Mouse (Mus musculus): ENCODE measurements around the gene Bcl11a. TPM values are rescaled to one million over a fixed set of nuclear protein-coding genes. Genes with fewer than 3 reads are reported as not detected.

Gene Bcl11a
- total and polyA plus RNA-seq, 3 experiments, result 25.4 to 93.2 (median 53.5) TPM

DNA sequence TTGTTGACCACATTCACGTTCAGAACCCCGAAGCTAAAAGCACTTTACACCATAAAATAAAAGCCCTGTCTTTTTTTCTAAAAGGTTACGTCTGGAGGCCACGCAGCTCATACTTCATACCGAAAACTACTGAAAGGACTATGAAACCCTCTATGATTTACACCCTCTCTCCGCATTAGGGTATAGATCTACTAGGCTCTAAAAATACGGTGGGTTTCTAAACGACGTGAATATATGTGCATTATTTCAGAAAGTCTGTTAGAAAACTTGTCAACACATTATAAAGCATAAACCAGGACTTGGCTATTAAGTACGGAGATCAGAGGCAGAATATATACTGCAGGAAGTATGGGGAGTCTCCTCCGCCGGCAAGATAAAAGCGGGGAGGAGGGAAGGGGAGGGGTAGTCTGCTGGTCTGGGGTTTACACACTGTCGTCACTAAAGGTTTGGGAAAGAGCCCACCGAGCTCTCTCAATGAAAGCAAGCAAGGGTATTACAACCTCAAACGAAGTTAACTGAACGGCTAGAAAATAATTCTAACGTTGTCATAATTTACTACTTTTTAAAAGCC, 3.8 kb upstream of the Bcl11a start:
- Histone ChIP-seq H3K9me3 (replicated peaks) (no peaks in the 10 kb centered on the region), H3K4me1 (ENCODE audit: insufficient read depth, low read depth, low read length) (peaks cover 12% of the 10 kb centered on the region), H3K27me3 (ENCODE audit: insufficient read depth, low read length) (peaks cover 3% of the 10 kb centered on the region; the same call in 1 of the 2 replicates), H3K4me3 (ENCODE audit: low read depth, low read length) (peak overlapping the region; percentile 44; the same call in 1 of the 2 replicates), H3K36me3 (replicated peaks) (no peaks in the 10 kb centered on the region)
- no peak for DNase-seq (ENCODE audit: low spot score)
- TF ChIP-seq TAL1 (conservative IDR thresholded peaks at IDR 0.05; ENCODE audit: low read depth, low read length), result no peak
- no peak for TF ChIP-seq GATA1 (IDR thresholded peaks at IDR 0.05; ENCODE audit: borderline replicate concordance, low read length)
- no peak for TF ChIP-seq GATA2 (IDR thresholded peaks at IDR 0.05; ENCODE audit: borderline replicate concordance, low read depth, low read length)
- no peak for TF ChIP-seq POLR2AphosphoS5 (IDR thresholded peaks at IDR 0.05; ENCODE audit: insufficient replicate concordance, low read depth, low read length)
- TF ChIP-seq CTCF (IDR thresholded peaks at IDR 0.05; ENCODE audit: low read depth, low read length), result no peak
- ATAC-seq (ENCODE audit: extremely low read depth, insufficient number of reproducible peaks, low FRiP score, poor library complexity, severe bottlenecking), result no peak

GRCm38 (mm10) chr11:24074634-24075104, 3.2 kb upstream of the Bcl11a start, which contains the start of gene A830031A19Rik:
TSS of gene A830031A19Rik (minus strand) at chr11:24075054.
- ATAC-seq (ENCODE audit: extremely low read depth, insufficient number of reproducible peaks, low FRiP score, poor library complexity, severe bottlenecking), result no peak
- TF ChIP-seq CTCF (IDR thresholded peaks at IDR 0.05; ENCODE audit: low read depth, low read length) (no peak), TAL1 (conservative IDR thresholded peaks at IDR 0.05; ENCODE audit: low read depth, low read length) (no peak), POLR2AphosphoS5 (IDR thresholded peaks at IDR 0.05; ENCODE audit: insufficient replicate concordance, low read depth, low read length) (no peak), GATA2 (IDR thresholded peaks at IDR 0.05; ENCODE audit: borderline replicate concordance, low read depth, low read length) (no peak), GATA1 (IDR thresholded peaks at IDR 0.05; ENCODE audit: borderline replicate concordance, low read length) (no peak)
- H3K36me3 ChIP-seq (replicated peaks), result peaks cover 2% of the 10 kb centered on the region
- no peak for DNase-seq (ENCODE audit: low spot score)
- H3K27me3 ChIP-seq (ENCODE audit: insufficient read depth, low read length), result peaks cover 3% of the 10 kb centered on the region; the same call in 1 of the 2 replicates
- peak within 1 kb of the TSS; percentile 76 for H3K4me3 ChIP-seq (ENCODE audit: low read depth, low read length)
- H3K9me3 ChIP-seq (replicated peaks), result no peaks in the 10 kb centered on the region
- H3K4me1 ChIP-seq (ENCODE audit: insufficient read depth, low read depth, low read length), result peaks cover 12% of the 10 kb centered on the region

DNA sequence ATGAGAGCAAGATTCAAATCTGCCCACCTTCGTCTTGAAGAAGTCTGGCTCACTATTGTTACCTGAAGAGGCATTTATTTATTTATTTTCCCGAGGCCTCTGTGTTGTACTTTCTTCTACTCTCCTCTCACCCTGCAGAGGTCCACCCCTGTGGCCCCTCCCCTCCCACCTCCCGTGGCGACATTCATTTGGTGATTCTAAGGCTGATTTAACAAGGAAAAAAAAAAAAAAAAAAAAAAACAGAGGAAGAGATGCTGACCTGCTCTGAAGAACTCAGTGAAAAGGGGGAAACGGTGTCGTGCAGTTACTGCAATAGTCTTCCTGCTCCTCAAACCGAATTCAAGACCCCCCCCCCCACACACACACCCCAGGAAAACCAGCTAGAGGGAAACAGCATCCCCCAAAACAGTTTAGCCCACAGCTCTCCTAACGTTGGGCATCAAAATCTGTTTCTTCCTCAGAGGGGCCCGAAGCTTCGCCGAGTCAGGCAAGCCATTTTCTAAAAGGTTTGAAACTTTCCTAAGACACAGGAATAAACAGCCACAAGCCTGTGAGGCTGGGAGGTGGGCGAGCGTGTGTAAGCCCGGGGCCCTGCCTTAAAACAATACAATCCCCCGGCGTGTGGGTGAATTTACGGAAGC, 2.2 kb upstream of the Bcl11a start:
- H3K4me1 ChIP-seq (ENCODE audit: insufficient read depth, low read depth, low read length), result peaks cover 12% of the 10 kb centered on the region
- TF ChIP-seq POLR2AphosphoS5 (IDR thresholded peaks at IDR 0.05; ENCODE audit: insufficient replicate concordance, low read depth, low read length) (no peak), CTCF (IDR thresholded peaks at IDR 0.05; ENCODE audit: low read depth, low read length) (no peak), GATA2 (IDR thresholded peaks at IDR 0.05; ENCODE audit: borderline replicate concordance, low read depth, low read length) (no peak), TAL1 (conservative IDR thresholded peaks at IDR 0.05; ENCODE audit: low read depth, low read length) (no peak), GATA1 (IDR thresholded peaks at IDR 0.05; ENCODE audit: borderline replicate concordance, low read length) (no peak)
- peaks cover 6% of the 10 kb centered on the region for H3K36me3 ChIP-seq (replicated peaks)
- no peaks in the 10 kb centered on the region for H3K9me3 ChIP-seq (replicated peaks)
- H3K27me3 ChIP-seq (ENCODE audit: insufficient read depth, low read length), result peaks cover 3% of the 10 kb centered on the region; the same call in 1 of the 2 replicates
- peak overlapping the region; percentile 76 for H3K4me3 ChIP-seq (ENCODE audit: low read depth, low read length)
- ATAC-seq (ENCODE audit: extremely low read depth, insufficient number of reproducible peaks, low FRiP score, poor library complexity, severe bottlenecking) (no peak), DNase-seq (ENCODE audit: low spot score) (no peak)

- peaks cover 3% of the 10 kb centered on the region; the same call in 1 of the 2 replicates for H3K27me3 ChIP-seq (ENCODE audit: insufficient read depth, low read length)
- ATAC-seq (ENCODE audit: extremely low read depth, insufficient number of reproducible peaks, low FRiP score, poor library complexity, severe bottlenecking), result peak; percentile 17; the same call in 1 of the 2 replicates
- peaks cover 8% of the 10 kb centered on the region for H3K36me3 ChIP-seq (replicated peaks)
- TF ChIP-seq GATA2 (IDR thresholded peaks at IDR 0.05; ENCODE audit: borderline replicate concordance, low read depth, low read length) (no peak), TAL1 (conservative IDR thresholded peaks at IDR 0.05; ENCODE audit: low read depth, low read length) (no peak), CTCF (IDR thresholded peaks at IDR 0.05; ENCODE audit: low read depth, low read length) (no peak), POLR2AphosphoS5 (IDR thresholded peaks at IDR 0.05; ENCODE audit: insufficient replicate concordance, low read depth, low read length) (no peak), GATA1 (IDR thresholded peaks at IDR 0.05; ENCODE audit: borderline replicate concordance, low read length) (no peak)
- no peak for DNase-seq (ENCODE audit: low spot score)
- H3K4me1 ChIP-seq (ENCODE audit: insufficient read depth, low read depth, low read length), result peaks cover 12% of the 10 kb centered on the region
- peak overlapping the region; percentile 76 for H3K4me3 ChIP-seq (ENCODE audit: low read depth, low read length)
- H3K9me3 ChIP-seq (replicated peaks), result no peaks in the 10 kb centered on the region
Measured at GRCm38 (mm10) chr11:24076127-24076650, 1.7 kb upstream of the Bcl11a start.

GRCm38 (mm10) chr11:24076821-24077730, 780 bp upstream of the Bcl11a start:
- H3K27me3 ChIP-seq (ENCODE audit: insufficient read depth, low read length), result peaks cover 3% of the 10 kb centered on the region; the same call in 1 of the 2 replicates
- DNase-seq (ENCODE audit: low spot score), result no peak
- peak overlapping the region; percentile 76 for H3K4me3 ChIP-seq (ENCODE audit: low read depth, low read length)
- peaks cover 17% of the 10 kb centered on the region for H3K4me1 ChIP-seq (ENCODE audit: insufficient read depth, low read depth, low read length)
- peak; percentile 29; the same call in 1 of the 2 replicates for ATAC-seq (ENCODE audit: extremely low read depth, insufficient number of reproducible peaks, low FRiP score, poor library complexity, severe bottlenecking)
- TF ChIP-seq POLR2AphosphoS5 (IDR thresholded peaks at IDR 0.05; ENCODE audit: insufficient replicate concordance, low read depth, low read length) (no peak), GATA2 (IDR thresholded peaks at IDR 0.05; ENCODE audit: borderline replicate concordance, low read depth, low read length) (no peak)
- peaks cover 17% of the 10 kb centered on the region for H3K36me3 ChIP-seq (replicated peaks)
- H3K9me3 ChIP-seq (replicated peaks), result no peaks in the 10 kb centered on the region

Measured in G1E (cell line).